Mouse (Mus musculus) left cerebral cortex, adult 9 months (tissue): Measurements from ENCODE around the gene Arl10.
A peak's percentile ranks its signal among the peaks of the same experiment; 100 is the strongest.

Experiments used
- DNase-seq, 2 experiments: peaks; one replicate each; pipeline ENCODE4 v3.0.0; 2022; ENCODE audit warnings: low spot score in 2 of 2

The Arl10 gene

GRCm38 (mm10) chr13:54616307-54616706 is 41.5 kb downstream of the Arl10 start:
- DNase-seq = no peak

DNA sequence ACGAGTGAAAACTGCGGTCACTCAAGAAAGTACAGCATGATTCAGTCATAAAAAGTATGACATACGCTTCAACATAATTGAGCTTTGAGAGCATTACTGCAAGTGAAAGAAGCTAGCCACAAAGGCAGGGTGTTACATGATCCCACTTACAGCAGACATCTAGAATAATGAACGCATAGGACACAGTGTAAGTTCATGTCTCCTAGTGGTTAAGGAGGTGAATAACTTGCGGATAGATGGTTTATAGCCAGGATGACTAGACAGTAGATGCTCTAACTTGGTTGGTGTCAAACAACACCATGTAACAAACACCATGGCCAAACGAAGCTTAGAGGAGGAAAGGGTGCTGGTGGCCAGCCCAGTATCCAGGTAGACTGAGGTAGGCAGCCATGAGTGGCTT is 42.2 kb downstream of the Arl10 start:
- no peak for DNase-seq

- peak; percentile 91 to 99 for DNase-seq
Observed at GRCm38 (mm10) chr13:54621155-54621932, 46.5 kb downstream of the Arl10 start, which contains the start of gene Faf2. Faf2 (plus strand) TSS chr13:54621784.

DNA sequence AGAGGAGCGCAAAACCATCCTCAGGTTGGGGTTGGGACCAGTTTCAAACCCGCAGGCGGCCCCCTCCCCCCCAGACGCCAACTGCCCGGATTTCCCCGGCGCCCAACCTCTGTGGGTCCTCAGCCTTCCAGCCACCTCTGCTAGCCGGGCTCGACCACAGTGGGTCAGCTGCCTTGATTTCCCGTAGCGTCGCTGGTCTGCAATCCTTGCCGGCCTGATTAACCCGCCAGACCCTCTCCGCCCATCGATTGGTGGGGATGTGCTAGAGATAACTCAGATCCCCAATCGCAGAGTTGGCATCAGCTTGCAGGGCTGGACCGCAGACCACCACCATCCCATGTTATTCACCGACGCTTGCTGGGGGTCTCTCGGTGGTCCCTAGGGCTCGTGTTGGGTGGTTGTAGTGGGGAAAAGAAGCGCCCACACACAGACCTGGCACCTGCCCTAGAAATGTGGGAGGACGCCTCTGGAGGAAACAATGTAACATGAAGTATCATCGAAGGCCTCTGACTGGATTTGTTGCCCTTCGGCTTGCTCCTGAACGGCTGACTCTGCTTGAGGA is 47.2 kb downstream of the Arl10 start:
- no peak for DNase-seq

DNA sequence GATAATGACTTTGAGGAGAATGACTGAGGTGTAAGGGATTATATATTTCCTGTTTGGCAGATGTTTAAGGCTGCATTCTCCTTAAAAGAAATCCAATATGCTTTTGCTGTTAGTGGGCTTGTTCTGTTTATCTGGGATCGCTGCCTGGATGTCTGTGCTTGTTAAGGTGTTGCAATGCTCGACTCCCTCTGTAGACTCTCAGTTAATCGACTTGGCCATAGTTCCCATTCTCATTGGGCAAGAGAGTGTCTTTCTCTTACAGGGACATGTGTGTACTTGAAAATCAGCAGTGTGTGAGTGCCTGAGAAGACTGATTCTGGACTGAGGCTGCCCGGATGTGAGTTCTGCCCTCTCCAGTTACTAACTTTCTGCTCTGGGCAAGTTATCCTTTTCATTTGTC is 54.3 kb downstream of the Arl10 start:
- no peak for DNase-seq
